Mouse (Mus musculus) small intestine, adult 2 months (tissue): ENCODE results near the gene H2-DMb1.

Source experiments
- CTCF ChIP-seq: fragments of 200-500 bp; IDR thresholded peaks from 2 replicates; pipeline ENCODE4 v1.5.1; 2012; ENCODE audit warnings: low read depth, mild to moderate bottlenecking, control low read depth, inconsistent platforms, low read length, moderate library complexity, mixed read lengths; ENCODE audit not compliant: insufficient replicate concordance, insufficient read length; ENCODE audit errors: extremely low read depth
- POLR2A ChIP-seq: fragments of 200-500 bp; IDR thresholded peaks from 2 replicates; pipeline ENCODE4 v1.6.1; 2012; ENCODE audit warnings: low read depth, mild to moderate bottlenecking, control low read depth, inconsistent platforms, low read length, moderate library complexity

DNA sequence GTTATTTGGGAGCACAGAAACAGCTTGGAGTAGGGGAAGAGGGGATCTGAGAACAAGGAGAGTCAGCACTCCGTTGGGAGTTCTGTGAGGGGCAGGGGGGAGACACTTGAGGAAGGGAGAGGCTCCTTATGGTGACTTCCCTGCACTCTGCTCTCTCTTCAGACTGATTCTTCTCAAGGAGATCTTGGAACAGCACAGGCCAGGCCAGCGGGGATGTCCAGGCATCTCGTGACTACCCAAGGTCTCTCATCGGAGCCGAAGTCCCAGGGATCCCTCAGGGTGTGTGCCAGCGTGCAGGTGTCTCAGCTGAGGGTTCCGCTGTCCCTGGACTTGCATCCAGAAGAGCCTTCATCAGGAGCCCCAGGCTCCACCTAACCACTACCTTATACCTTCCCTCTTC, 14.2 kb upstream of the H2-DMb1 start:
- no peak for TF ChIP-seq CTCF
- TF ChIP-seq POLR2A: no peak
